Mouse (Mus musculus) heart, adult 2 months (tissue): ENCODE data around the gene Prpf3.

Source experiments
- CTCF ChIP-seq: fragments of 200-600 bp; IDR thresholded peaks from 2 replicates; pipeline ENCODE4 v1.8.1; 2022; ENCODE audit warnings: antibody characterized with exemption, mild to moderate bottlenecking, moderate library complexity
- EP300 ChIP-seq: fragments of 200-500 bp; IDR thresholded peaks from 2 replicates; pipeline ENCODE4 v1.6.1; 2011; ENCODE audit warnings: low read depth, low read length, control low read depth; ENCODE audit not compliant: insufficient read depth
- POLR2A ChIP-seq: fragments of 200-500 bp; IDR thresholded peaks from 2 replicates; pipeline ENCODE4 v1.6.1; 2011; ENCODE audit warnings: mild to moderate bottlenecking, low read depth, low read length, control low read depth; ENCODE audit not compliant: insufficient read depth

DNA sequence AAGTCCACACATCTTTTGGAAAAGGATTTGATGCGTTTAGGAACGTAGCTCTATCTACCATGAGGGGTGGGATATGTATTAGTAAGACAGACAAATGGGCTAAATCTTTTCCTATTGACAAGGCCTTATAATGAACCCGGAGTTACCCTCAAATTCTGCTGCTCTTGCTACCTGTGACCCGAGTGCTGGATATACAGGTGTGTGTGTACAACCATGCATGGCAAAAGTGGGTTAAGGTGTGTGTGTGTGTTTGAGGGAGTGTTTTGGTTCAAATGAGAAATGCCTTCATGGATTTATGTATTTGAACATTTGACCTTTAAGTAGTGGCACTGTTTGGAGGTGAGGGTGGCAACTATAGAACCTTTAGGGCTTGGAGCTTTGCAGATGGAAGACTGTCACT is 26.6 kb downstream of the Prpf3 start:
- no peak for TF ChIP-seq CTCF
- TF ChIP-seq EP300 = no peak
- TF ChIP-seq POLR2A = no peak
